Mouse (Mus musculus): ENCODE measurements at regions not wholly inside any gene's neighbourhood (a gene's known extent, or its start where the extent isn't known, plus 50 kb on each side); places are given as distances from the start of the nearest gene placed in this dataset.

GRCm38 (mm10) chr14:105628673-105629072, 267.9 kb downstream of the Spry2 start:
- TF ChIP-seq MYB (IDR thresholded peaks at IDR 0.05; ENCODE audit: low read depth, low read length) (no peak), POLR2A (IDR thresholded peaks at IDR 0.05; ENCODE audit: control insufficient read depth in 1 of 2, insufficient read depth in 1 of 2, low read depth in 1 of 2, low read length in 2 of 2, poor library complexity in 1 of 2) (no peak), EP300 (IDR thresholded peaks at IDR 0.05; ENCODE audit: low read depth in 1 of 2, low read length in 2 of 2) (no peak), CTCF (IDR thresholded peaks at IDR 0.05 in 2 of 3, conservative IDR thresholded peaks at IDR 0.05 in 1 of 3; ENCODE audit: control insufficient read depth in 1 of 3, insufficient read depth in 1 of 3, low read depth in 2 of 3, low read length in 3 of 3, poor library complexity in 1 of 3, severe bottlenecking in 1 of 3) (no peak), GATA1 (IDR thresholded peaks at IDR 0.05; ENCODE audit: low read depth, low read length) (no peak), USF1 (IDR thresholded peaks at IDR 0.05; ENCODE audit: low read depth, low read length) (no peak), ZC3H11A (IDR thresholded peaks at IDR 0.05; ENCODE audit: low read depth, low read length) (no peak), JUND (IDR thresholded peaks at IDR 0.05; ENCODE audit: low read depth, low read length) (no peak), MAFK (IDR thresholded peaks at IDR 0.05; ENCODE audit: borderline replicate concordance, low read depth, low read length) (no peak), MXI1 (IDR thresholded peaks at IDR 0.05; ENCODE audit: low read depth, low read length) (no peak), BHLHE40 (IDR thresholded peaks at IDR 0.05; ENCODE audit: borderline replicate concordance, low read depth, low read length) (no peak)
